22 mouse cellular contexts compared by ENCODE assay signal in the genomic region with DNA sequence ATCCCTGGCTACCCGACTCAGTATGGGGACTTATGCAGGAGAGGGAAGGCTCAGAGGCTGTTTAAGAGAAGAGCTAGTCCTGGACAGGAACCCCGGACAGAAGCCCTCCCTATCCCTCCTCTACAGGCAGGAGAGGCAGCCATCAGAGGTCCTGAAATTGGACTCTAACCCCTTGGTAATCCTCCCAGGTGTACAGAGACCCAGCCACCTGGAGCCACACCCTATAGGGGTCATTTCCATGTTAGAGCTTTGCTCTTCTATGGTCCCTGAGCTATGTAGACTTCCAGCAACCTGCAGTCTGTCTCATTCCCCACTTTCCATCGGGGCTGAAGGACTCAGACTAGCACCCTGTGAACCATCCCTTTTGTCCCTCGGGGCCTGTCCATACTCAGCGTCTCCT.
A peak's percentile ranks its signal among the peaks of the same experiment; 100 is the strongest.
DNase-seq lines count a peak whose midpoint lies in the region; ATAC-seq and TF ChIP-seq lines count a peak whose summit lies in the region.
"Had no signal": no experiment of that assay in that cellular context is flagged by ENCODE, and none has a peak within 500 bp of the region (broad histone marks: within the 10 kb centered on the region; RNA-seq: fewer than 3 reads in every experiment).

No protein-coding gene starts in this region.

- H3K9me3 ChIP-seq in heart, embryonic 10.5 days = no peaks in the 10 kb centered on the region
- H3K9me3 ChIP-seq in E14TG2a.4 (ENCODE audit: low read length) = peaks cover 9% of the 10 kb centered on the region; the same call in 1 of the 2 replicates
- no peaks in the 10 kb centered on the region; the same call in 1 of the 2 replicates for H3K9me3 ChIP-seq in intestine, embryonic 16.5 days (ENCODE audit: control insufficient read depth, low read length)
- H3K9me3 ChIP-seq: embryonic facial prominence, embryonic 10.5 days had no signal

- peak overlapping the region; percentile 2; the same call in 1 of the 2 replicates for H3K27ac ChIP-seq in heart, embryonic 10.5 days
- no peak overlapping the region for H3K27ac ChIP-seq in intestine, embryonic 16.5 days (ENCODE audit: low read length)
- H3K27ac ChIP-seq: embryonic facial prominence, embryonic 10.5 days; embryonic facial prominence, embryonic 12.5 days; forebrain, embryonic 13.5 days had no signal

- intact Hi-C loops in heart, postnatal 10 days (cut with DNase I) = no loop called here

- no peak for TF ChIP-seq CTCF in E14TG2a.4 (conservative IDR thresholded peaks at IDR 0.05; ENCODE audit: low read length)

- no peak for DNase-seq in heart, embryonic 10.5 days (ENCODE audit: low spot score)
- DNase-seq in heart, postnatal 10 days = no peak
- DNase-seq in lung, postnatal 4 days = no peak
- no peak for DNase-seq in Muller cell, postnatal 12 days (ENCODE audit: inconsistent ontology term)
- DNase-seq: adrenal gland, adult 8-10 months; adrenal gland, postnatal 14 days; adrenal gland, postnatal 36 days; B cell, adult 2 months; cerebellum, adult 11-12 months; cerebellum, adult 2 months; cerebellum, adult 9-10 months; cerebellum, postnatal 10 days; cerebellum, postnatal 25 days had no signal

- no peak overlapping the region for H3K4me2 ChIP-seq in intestine, embryonic 16.5 days (ENCODE audit: low read depth, low read length)
- H3K4me2 ChIP-seq: embryonic facial prominence, embryonic 12.5 days; forebrain, embryonic 13.5 days had no signal

- peak; percentile 73; the same call in 1 of the 2 replicates for ATAC-seq in intestine, embryonic 16.5 days
- ATAC-seq: activated CD4-positive, CD25-positive, alpha-beta regulatory T cell, adult 4 months; CD4-positive, CD25-positive, alpha-beta regulatory T cell, adult 4 months; forebrain, embryonic 13.5 days; forebrain, embryonic 16.5 days; Patski had no signal

- H3K4me3 ChIP-seq in heart, embryonic 10.5 days = no peak overlapping the region
- 0 out of 2 replicates have a peak overlapping the region, but pooled peaks have one; percentile 27 for H3K4me3 ChIP-seq in E14TG2a.4 (replicated peaks; ENCODE audit: low read length)
- no peak overlapping the region for H3K4me3 ChIP-seq in intestine, embryonic 16.5 days (ENCODE audit: low read length)
- H3K4me3 ChIP-seq: embryonic facial prominence, embryonic 10.5 days; embryonic facial prominence, embryonic 12.5 days; forebrain, embryonic 13.5 days had no signal

- no peak overlapping the region for H3K9ac ChIP-seq in intestine, embryonic 16.5 days (ENCODE audit: low read depth, low read length)
- H3K9ac ChIP-seq: embryonic facial prominence, embryonic 12.5 days; forebrain, embryonic 13.5 days had no signal

- H3K4me1 ChIP-seq in heart, embryonic 10.5 days = no peaks in the 10 kb centered on the region
- H3K4me1 ChIP-seq in E14TG2a.4 (replicated peaks; ENCODE audit: low read depth, low read length) = peaks cover 73% of the 10 kb centered on the region
- H3K4me1 ChIP-seq in intestine, embryonic 16.5 days (ENCODE audit: control insufficient read depth, insufficient read depth, low read length) = no peaks in the 10 kb centered on the region
- H3K4me1 ChIP-seq: embryonic facial prominence, embryonic 12.5 days; forebrain, embryonic 13.5 days had no signal

- H3K36me3 ChIP-seq in heart, embryonic 10.5 days = no peaks in the 10 kb centered on the region
- no peaks in the 10 kb centered on the region for H3K36me3 ChIP-seq in E14TG2a.4 (ENCODE audit: insufficient read depth, low read length)
- no peaks in the 10 kb centered on the region for H3K36me3 ChIP-seq in intestine, embryonic 16.5 days (ENCODE audit: control insufficient read depth, insufficient read depth, low read length)
- H3K36me3 ChIP-seq: embryonic facial prominence, embryonic 10.5 days; embryonic facial prominence, embryonic 12.5 days had no signal

- H3K27me3 ChIP-seq in heart, embryonic 10.5 days (ENCODE audit: insufficient read depth, poor library complexity, severe bottlenecking) = no peaks in the 10 kb centered on the region
- H3K27me3 ChIP-seq in E14TG2a.4 (ENCODE audit: insufficient read depth, low read length) = no peaks in the 10 kb centered on the region
- H3K27me3 ChIP-seq in intestine, embryonic 16.5 days (replicated peaks; ENCODE audit: control insufficient read depth, insufficient read depth, low read length) = no peaks in the 10 kb centered on the region
- H3K27me3 ChIP-seq: embryonic facial prominence, embryonic 12.5 days; forebrain, embryonic 13.5 days had no signal

- WGBS in heart, embryonic 10.5 days = 85% methylated on average over 5 of the region's 5 CpGs
- WGBS in intestine, embryonic 16.5 days = 63% methylated on average over 5 of the region's 5 CpGs
